Mouse (Mus musculus): ENCODE measurements at regions not wholly inside any gene's neighbourhood (a gene's known extent, or its start where the extent isn't known, plus 50 kb on each side); places are given as distances from the start of the nearest gene placed in this dataset.

GRCm38 (mm10) chr16:24181388-24181787 lies 192.7 kb upstream of the Bcl6 start:
- no peak for DNase-seq (ENCODE audit: low read depth, low spot score)

- DNase-seq (ENCODE audit: low read depth, low spot score), result no peak
These were observed 192.0 kb upstream of the Bcl6 start for GRCm38 (mm10) chr16:24180666-24181065.

GRCm38 (mm10) chr16:24177564-24177963 lies 188.9 kb upstream of the Bcl6 start:
- peak; percentile 19 for DNase-seq (ENCODE audit: low read depth, low spot score)

GRCm38 (mm10) chr16:24177131-24177530 lies 188.5 kb upstream of the Bcl6 start:
- DNase-seq (ENCODE audit: low read depth, low spot score), result peak; percentile 32

GRCm38 (mm10) chr16:24176057-24176456 lies 187.4 kb upstream of the Bcl6 start:
- DNase-seq (ENCODE audit: low read depth, low spot score), result peak; percentile 96

- no peak for DNase-seq (ENCODE audit: low read depth, low spot score)
These were observed 186.6 kb upstream of the Bcl6 start for GRCm38 (mm10) chr16:24175235-24175760.

- DNase-seq (ENCODE audit: low read depth, low spot score), result peak; percentile 55
These were observed 185.9 kb upstream of the Bcl6 start for GRCm38 (mm10) chr16:24174595-24174994.

- DNase-seq (ENCODE audit: low read depth, low spot score), result no peak
These were observed 185.3 kb upstream of the Bcl6 start for GRCm38 (mm10) chr16:24173783-24174518.

- DNase-seq (ENCODE audit: low read depth, low spot score), result no peak
These were observed 184.0 kb upstream of the Bcl6 start for GRCm38 (mm10) chr16:24172653-24173052.

- no peak for DNase-seq (ENCODE audit: low read depth, low spot score)
These were observed 183.4 kb upstream of the Bcl6 start for GRCm38 (mm10) chr16:24172065-24172464.

GRCm38 (mm10) chr16:24171161-24171560 lies 182.5 kb upstream of the Bcl6 start:
- no peak for DNase-seq (ENCODE audit: low read depth, low spot score)

GRCm38 (mm10) chr16:24166496-24166895 lies 177.8 kb upstream of the Bcl6 start:
- DNase-seq (ENCODE audit: low read depth, low spot score), result no peak

GRCm38 (mm10) chr16:24165461-24166081 lies 176.9 kb upstream of the Bcl6 start:
- no peak for DNase-seq (ENCODE audit: low read depth, low spot score)

- DNase-seq (ENCODE audit: low read depth, low spot score), result no peak
These were observed 172.1 kb upstream of the Bcl6 start for GRCm38 (mm10) chr16:24160705-24161285.

- DNase-seq (ENCODE audit: low read depth, low spot score), result no peak
These were observed 170.7 kb upstream of the Bcl6 start for GRCm38 (mm10) chr16:24159336-24159735.

- DNase-seq (ENCODE audit: low read depth, low spot score), result no peak
These were observed 169.1 kb upstream of the Bcl6 start for GRCm38 (mm10) chr16:24157753-24158152.

- DNase-seq (ENCODE audit: low read depth, low spot score), result peak; percentile 99
These were observed 168.2 kb upstream of the Bcl6 start for GRCm38 (mm10) chr16:24156729-24157430.

- DNase-seq (ENCODE audit: low read depth, low spot score), result no peak
These were observed 166.2 kb upstream of the Bcl6 start for GRCm38 (mm10) chr16:24154816-24155357.

- no peak for DNase-seq (ENCODE audit: low read depth, low spot score)
These were observed 165.3 kb upstream of the Bcl6 start for GRCm38 (mm10) chr16:24153943-24154342.

- no peak for DNase-seq (ENCODE audit: low read depth, low spot score)
These were observed 163.2 kb upstream of the Bcl6 start for GRCm38 (mm10) chr16:24151831-24152247.

GRCm38 (mm10) chr16:24151178-24151725 lies 162.6 kb upstream of the Bcl6 start:
- DNase-seq (ENCODE audit: low read depth, low spot score), result no peak

Measured in brain, adult 2 months (tissue).